Mouse (Mus musculus): Measurements from ENCODE around the gene Pfn1. TPM values are rescaled to one million over a fixed set of nuclear protein-coding genes. Genes with fewer than 3 reads are reported as not detected.

Pfn1 gene
- polyA plus RNA-seq, 1 experiment from 2014 or later = 1,970 TPM

DNA sequence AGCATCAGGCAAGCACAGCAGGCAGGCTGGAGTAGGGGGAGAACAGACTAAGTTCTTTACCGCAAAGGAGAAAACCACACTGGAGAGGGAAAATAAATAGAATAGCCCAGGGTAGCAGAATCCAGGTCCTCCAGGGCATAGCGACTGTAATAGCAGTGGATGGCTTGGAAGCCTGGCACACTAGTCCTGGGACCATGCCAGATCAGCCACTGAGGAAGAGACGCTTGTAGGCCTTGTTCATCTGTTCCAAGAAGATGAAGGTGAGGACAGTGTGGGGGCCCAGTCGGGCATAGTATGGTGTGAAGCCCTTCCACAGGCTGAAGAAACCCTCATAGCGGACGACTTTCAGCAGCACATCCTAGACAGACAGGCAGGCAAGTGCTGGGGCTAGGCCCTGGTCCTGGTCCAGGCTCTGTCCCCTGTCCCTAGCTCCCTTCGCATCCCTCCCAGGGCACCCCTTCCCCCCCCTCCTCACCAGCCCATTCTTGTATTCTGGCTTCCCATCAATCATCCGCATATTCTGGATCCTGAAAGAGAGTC is 9.8 kb downstream of the Pfn1 start:
- Histone ChIP-seq H3K9me3 (no peaks in the 10 kb centered on the region), H3K36me3 (peaks cover 28% of the 10 kb centered on the region), H3K27me3 (no peaks in the 10 kb centered on the region), H3K27ac (no peak overlapping the region), H3K4me3 (no peak overlapping the region), H3K9ac (no peak overlapping the region), H3K4me2 (no peak overlapping the region), H3K4me1 (peaks cover 32% of the 10 kb centered on the region)
- ATAC-seq (ENCODE audit: borderline replicate concordance, extremely low read depth, low FRiP score, low TSS enrichment) = no peak
- 92% methylated on average over 8 of the region's 8 CpGs for WGBS

DNA sequence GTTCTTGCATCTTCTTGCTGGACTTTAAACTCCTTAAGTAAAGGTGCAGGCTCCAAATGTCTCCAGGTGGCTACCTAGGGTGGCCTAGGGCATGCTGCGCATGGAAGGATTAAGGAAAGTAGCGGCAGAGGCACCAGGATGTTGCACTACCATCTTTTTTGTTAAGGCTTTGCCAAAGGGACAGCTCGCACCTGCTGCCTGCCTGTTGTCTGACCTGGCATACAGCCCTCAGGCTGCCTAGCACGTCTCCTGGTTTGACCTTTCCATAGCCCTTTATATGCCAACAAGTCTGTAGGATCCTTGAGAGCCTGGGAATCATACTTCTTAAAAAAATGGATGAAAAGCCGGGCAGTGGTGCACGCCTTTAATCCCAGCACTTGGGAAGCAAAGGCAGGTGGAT is 11.4 kb downstream of the Pfn1 start:
- ATAC-seq (ENCODE audit: borderline replicate concordance, extremely low read depth, low FRiP score, low TSS enrichment) = no peak
- 89% methylated on average over 6 of the region's 6 CpGs for WGBS
- H3K4me2 ChIP-seq = no peak overlapping the region

DNA sequence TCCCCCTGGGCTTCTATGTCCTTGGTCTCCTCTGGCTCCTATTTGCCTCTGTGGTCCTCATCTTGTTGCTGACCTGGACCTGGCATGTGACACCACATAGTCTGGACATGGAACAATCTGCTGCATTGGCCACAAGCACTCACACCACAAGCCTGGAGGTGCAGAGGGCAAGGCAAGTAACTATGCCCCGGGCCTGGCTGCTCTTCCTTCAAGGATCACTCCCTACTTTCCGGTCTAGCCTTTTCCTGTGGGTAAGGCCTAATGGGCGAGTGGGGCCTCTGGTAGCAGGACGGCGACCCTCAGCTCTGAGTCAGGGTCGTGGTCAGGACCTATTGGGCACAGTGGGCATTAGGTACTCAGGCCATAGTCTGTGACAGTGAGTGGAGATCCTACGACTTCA is 13.2 kb downstream of the Pfn1 start:
- H3K4me3 ChIP-seq = no peak overlapping the region
- peaks cover 13% of the 10 kb centered on the region for H3K4me1 ChIP-seq
- peaks cover 17% of the 10 kb centered on the region for H3K36me3 ChIP-seq
- 83% methylated on average over 7 of the region's 7 CpGs for WGBS
- ATAC-seq (ENCODE audit: borderline replicate concordance, extremely low read depth, low FRiP score, low TSS enrichment) = no peak
- no peak overlapping the region for H3K4me2 ChIP-seq
- no peaks in the 10 kb centered on the region for H3K27me3 ChIP-seq
- no peak overlapping the region for H3K9ac ChIP-seq
- H3K27ac ChIP-seq = no peak overlapping the region
- no peaks in the 10 kb centered on the region for H3K9me3 ChIP-seq

More for the DNA sequence above, 11.4 kb downstream of the Pfn1 start:
- no peak overlapping the region for H3K9ac ChIP-seq
- no peaks in the 10 kb centered on the region for H3K27me3 ChIP-seq
- peaks cover 17% of the 10 kb centered on the region for H3K36me3 ChIP-seq
- H3K27ac ChIP-seq = no peak overlapping the region
- H3K4me1 ChIP-seq = peaks cover 16% of the 10 kb centered on the region
- H3K9me3 ChIP-seq = no peaks in the 10 kb centered on the region
- H3K4me3 ChIP-seq = no peak overlapping the region

DNA sequence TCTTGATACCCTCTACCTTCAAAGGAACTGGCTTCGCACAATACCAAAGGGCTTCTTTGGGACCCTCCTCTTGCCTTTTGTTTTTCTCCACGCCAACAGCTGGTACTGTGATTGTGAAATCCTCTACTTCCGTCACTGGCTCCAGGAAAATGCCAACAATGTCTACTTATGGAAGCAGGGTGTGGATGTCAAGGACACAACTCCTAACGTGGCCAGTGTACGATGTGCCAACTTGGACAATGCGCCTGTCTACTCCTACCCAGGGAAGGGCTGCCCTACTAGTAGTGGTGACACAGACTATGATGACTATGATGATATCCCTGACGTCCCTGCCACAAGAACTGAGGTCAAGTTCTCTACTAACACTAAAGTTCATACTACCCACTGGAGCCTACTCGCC is 14.5 kb downstream of the Pfn1 start:
- H3K4me3 ChIP-seq = no peak overlapping the region
- no peak overlapping the region for H3K27ac ChIP-seq
- peaks cover 15% of the 10 kb centered on the region for H3K36me3 ChIP-seq
- H3K27me3 ChIP-seq = no peaks in the 10 kb centered on the region
- no peak for ATAC-seq (ENCODE audit: borderline replicate concordance, extremely low read depth, low FRiP score, low TSS enrichment)
- WGBS = 77% methylated on average over 8 of the region's 8 CpGs
- no peak overlapping the region for H3K9ac ChIP-seq
- H3K4me1 ChIP-seq = peaks cover under 1% of the 10 kb centered on the region; the same call in 1 of the 2 replicates
- no peak overlapping the region for H3K4me2 ChIP-seq
- no peaks in the 10 kb centered on the region for H3K9me3 ChIP-seq

- WGBS = 12% methylated on average over 5 of the region's 5 CpGs
- peaks cover 3% of the 10 kb centered on the region; the same call in 1 of the 2 replicates for H3K36me3 ChIP-seq
- no peak within 1 kb of the TSS for H3K4me2 ChIP-seq
- H3K27ac ChIP-seq = no peak within 1 kb of the TSS
- no peak within 1 kb of the TSS for H3K4me3 ChIP-seq
- H3K27me3 ChIP-seq = no peaks in the 10 kb centered on the region
- ATAC-seq (ENCODE audit: borderline replicate concordance, extremely low read depth, low FRiP score, low TSS enrichment) = no peak
- no peaks in the 10 kb centered on the region for H3K4me1 ChIP-seq
- no peak within 1 kb of the TSS for H3K9ac ChIP-seq
- no peaks in the 10 kb centered on the region for H3K9me3 ChIP-seq
These were observed 15.6 kb downstream of the Pfn1 start, which contains the start of gene Gp1ba for GRCm38 (mm10) chr11:70638714-70639278. Gene Gp1ba (plus strand): TSS chr11:70639122.

DNA sequence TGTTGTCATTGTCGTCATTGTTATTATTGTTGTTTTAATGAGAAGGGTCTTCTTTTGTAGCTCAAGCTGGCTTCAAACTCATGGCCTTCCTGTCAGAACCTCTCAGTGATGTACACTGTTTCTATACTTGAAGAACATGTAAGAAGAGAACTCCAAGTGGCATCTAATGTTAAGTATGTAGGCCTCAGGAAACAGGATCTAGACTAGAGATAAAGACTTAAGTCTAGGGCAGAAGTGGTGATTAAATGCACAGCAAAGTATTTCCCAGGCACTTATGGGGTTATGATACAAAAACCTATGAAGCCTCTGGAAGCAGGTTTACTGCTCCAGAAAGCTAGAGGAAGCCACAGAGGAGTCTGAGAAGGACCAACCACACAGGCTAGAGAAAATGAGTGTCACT is 16.2 kb downstream of the Pfn1 start:
- Histone ChIP-seq H3K4me3 (no peak overlapping the region), H3K9me3 (no peaks in the 10 kb centered on the region), H3K9ac (no peak overlapping the region), H3K27ac (no peak overlapping the region), H3K27me3 (no peaks in the 10 kb centered on the region), H3K4me1 (no peaks in the 10 kb centered on the region), H3K4me2 (no peak overlapping the region), H3K36me3 (no peaks in the 10 kb centered on the region)
- no peak for ATAC-seq (ENCODE audit: borderline replicate concordance, extremely low read depth, low FRiP score, low TSS enrichment)
- 75% methylated on average over 1 of the region's 1 CpGs for WGBS

DNA sequence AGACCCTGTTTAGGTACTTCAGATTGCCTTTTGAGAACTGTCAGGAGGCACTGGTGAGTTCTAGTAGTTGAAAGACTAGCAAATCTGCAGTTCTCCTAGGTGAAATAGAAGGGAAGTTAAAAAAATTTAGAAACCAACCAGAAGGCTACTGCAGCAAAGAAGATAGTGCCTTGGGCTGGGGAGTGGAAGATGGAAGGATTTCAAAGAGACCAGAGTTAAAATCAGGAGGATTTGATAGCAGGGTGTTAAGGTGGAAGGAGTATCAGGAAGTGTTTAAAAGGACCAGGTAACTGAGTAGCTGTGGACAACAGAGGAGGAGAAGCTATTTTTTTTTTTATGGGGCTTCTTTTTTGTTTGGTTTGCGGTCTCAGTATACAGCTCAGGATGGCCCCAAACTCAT is 16.7 kb downstream of the Pfn1 start:
- no peak for ATAC-seq (ENCODE audit: borderline replicate concordance, extremely low read depth, low FRiP score, low TSS enrichment)
- Histone ChIP-seq H3K4me1 (no peaks in the 10 kb centered on the region), H3K27ac (no peak overlapping the region), H3K9ac (no peak overlapping the region), H3K4me2 (no peak overlapping the region), H3K4me3 (no peak overlapping the region), H3K27me3 (no peaks in the 10 kb centered on the region), H3K36me3 (no peaks in the 10 kb centered on the region), H3K9me3 (no peaks in the 10 kb centered on the region)
- 96% methylated on average over 1 of the region's 1 CpGs for WGBS

- H3K9me3 ChIP-seq = no peaks in the 10 kb centered on the region
- ATAC-seq (ENCODE audit: borderline replicate concordance, extremely low read depth, low FRiP score, low TSS enrichment) = no peak
- H3K4me1 ChIP-seq = no peaks in the 10 kb centered on the region
- no peaks in the 10 kb centered on the region for H3K36me3 ChIP-seq
- H3K27me3 ChIP-seq = no peaks in the 10 kb centered on the region
- no peak overlapping the region for H3K4me2 ChIP-seq
- no peak overlapping the region for H3K9ac ChIP-seq
- WGBS = 82% methylated on average over 4 of the region's 4 CpGs
- H3K27ac ChIP-seq = no peak overlapping the region
- H3K4me3 ChIP-seq = no peak overlapping the region
These were observed 18.8 kb downstream of the Pfn1 start for GRCm38 (mm10) chr11:70635601-70636000.

DNA sequence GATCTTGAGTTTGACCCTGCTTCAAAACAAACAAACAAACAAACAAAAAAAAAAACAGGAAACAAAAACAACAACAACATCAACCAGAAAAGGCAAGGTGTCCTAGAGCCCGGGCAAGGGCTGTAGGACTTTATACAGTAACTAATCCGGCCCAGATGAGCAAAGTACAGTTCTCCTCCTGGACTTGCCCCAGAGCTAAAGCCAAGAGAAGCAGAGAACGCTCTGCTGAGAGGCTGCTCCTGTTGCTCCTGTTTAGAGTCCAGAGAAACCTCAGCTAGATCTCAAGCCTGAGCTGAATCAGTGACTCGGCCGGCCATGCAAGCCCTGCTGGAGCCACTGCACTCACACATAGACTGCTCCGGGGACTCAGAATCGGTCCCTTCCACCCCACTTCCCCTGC is 24.3 kb downstream of the Pfn1 start:
- no peak overlapping the region for H3K9ac ChIP-seq
- no peak overlapping the region for H3K4me2 ChIP-seq
- no peaks in the 10 kb centered on the region for H3K36me3 ChIP-seq
- no peaks in the 10 kb centered on the region for H3K27me3 ChIP-seq
- no peak for ATAC-seq (ENCODE audit: borderline replicate concordance, extremely low read depth, low FRiP score, low TSS enrichment)
- WGBS = 75% methylated on average over 7 of the region's 7 CpGs
- H3K4me1 ChIP-seq = no peaks in the 10 kb centered on the region
- no peak overlapping the region for H3K4me3 ChIP-seq
- H3K27ac ChIP-seq = no peak overlapping the region
- no peaks in the 10 kb centered on the region for H3K9me3 ChIP-seq

- no peak overlapping the region for H3K9ac ChIP-seq
- no peak for ATAC-seq (ENCODE audit: borderline replicate concordance, extremely low read depth, low FRiP score, low TSS enrichment)
- H3K27ac ChIP-seq = no peak overlapping the region
- H3K27me3 ChIP-seq = no peaks in the 10 kb centered on the region
- H3K4me3 ChIP-seq = no peak overlapping the region
- H3K4me2 ChIP-seq = no peak overlapping the region
- 42% methylated on average over 5 of the region's 5 CpGs for WGBS
- H3K4me1 ChIP-seq = no peaks in the 10 kb centered on the region
- no peaks in the 10 kb centered on the region for H3K9me3 ChIP-seq
- H3K36me3 ChIP-seq = no peaks in the 10 kb centered on the region
These were observed 24.9 kb downstream of the Pfn1 start for GRCm38 (mm10) chr11:70629557-70629956.

- H3K9ac ChIP-seq = no peak overlapping the region
- no peak overlapping the region for H3K4me2 ChIP-seq
- no peak overlapping the region for H3K4me3 ChIP-seq
- H3K4me1 ChIP-seq = no peaks in the 10 kb centered on the region
- no peaks in the 10 kb centered on the region for H3K36me3 ChIP-seq
- H3K27me3 ChIP-seq = no peaks in the 10 kb centered on the region
- H3K9me3 ChIP-seq = no peaks in the 10 kb centered on the region
- no peak; the same call in 1 of the 2 replicates for ATAC-seq (ENCODE audit: borderline replicate concordance, extremely low read depth, low FRiP score, low TSS enrichment)
- 53% methylated on average over 2 of the region's 2 CpGs for WGBS
- no peak overlapping the region for H3K27ac ChIP-seq
These were observed 26.0 kb downstream of the Pfn1 start for GRCm38 (mm10) chr11:70628431-70628830.

DNA sequence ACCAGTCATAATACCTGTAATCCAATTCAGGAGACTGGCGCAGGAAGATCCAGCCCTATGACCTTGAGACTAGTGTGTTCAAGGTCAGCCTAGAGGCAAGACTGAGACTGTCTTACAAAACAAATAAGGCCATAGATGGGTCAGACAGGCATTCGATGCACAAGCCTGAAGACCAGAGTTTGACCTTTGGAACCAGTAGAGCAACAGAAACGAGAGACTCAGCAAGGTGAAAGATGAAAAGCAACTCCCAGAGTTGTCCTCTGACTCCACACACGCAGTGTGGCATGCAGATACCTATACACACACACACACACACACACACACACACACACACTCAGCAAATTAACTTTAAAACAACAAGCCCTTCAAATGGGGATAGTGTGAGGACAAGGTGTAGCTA is 27.6 kb downstream of the Pfn1 start:
- ATAC-seq (ENCODE audit: borderline replicate concordance, extremely low read depth, low FRiP score, low TSS enrichment) = no peak
- no peak overlapping the region for H3K4me2 ChIP-seq
- no peak overlapping the region for H3K27ac ChIP-seq
- no peaks in the 10 kb centered on the region for H3K27me3 ChIP-seq
- no peak overlapping the region for H3K4me3 ChIP-seq
- no peak overlapping the region for H3K9ac ChIP-seq
- H3K4me1 ChIP-seq = 0 out of 2 replicates have a peak, but pooled peaks cover 3% of the 10 kb centered on the region
- H3K9me3 ChIP-seq = no peaks in the 10 kb centered on the region
- H3K36me3 ChIP-seq = no peaks in the 10 kb centered on the region
- WGBS = 63% methylated on average over 4 of the region's 4 CpGs
